Mouse (Mus musculus) hematopoietic stem cell, adult 5-6 weeks (primary cell): ENCODE measurements around the gene Trpv5. TPM values are rescaled to one million over a fixed set of nuclear protein-coding genes. Genes with fewer than 3 reads are reported as not detected.

Experiments used
- ATAC-seq, 2 experiments: fragments of 125-278 bp in 1 of 2; replicated peaks in 1 of 2; 2 replicates each; pipeline ENCODE4 v1.8.0; 2016 to 2017; ENCODE audit warnings: inconsistent platforms in 2 of 2, mild to moderate bottlenecking in 2 of 2, moderate number of reproducible peaks in 2 of 2, low read depth in 1 of 2, moderate TSS enrichment in 1 of 2; ENCODE audit not compliant: low FRiP score in 2 of 2, poor library complexity in 2 of 2, severe bottlenecking in 2 of 2, insufficient read depth in 1 of 2, low TSS enrichment in 1 of 2
- total RNA-seq: library from RNA; stranded (forward); fragments of 172-1452, 232-1000 nt; gene quantifications from 2 replicates; pipeline ENCODE4 v1.2.3, GENCODE M21; 2017

The Trpv5 gene
- total RNA-seq, 1 experiment from 2014 or later: not detected

DNA sequence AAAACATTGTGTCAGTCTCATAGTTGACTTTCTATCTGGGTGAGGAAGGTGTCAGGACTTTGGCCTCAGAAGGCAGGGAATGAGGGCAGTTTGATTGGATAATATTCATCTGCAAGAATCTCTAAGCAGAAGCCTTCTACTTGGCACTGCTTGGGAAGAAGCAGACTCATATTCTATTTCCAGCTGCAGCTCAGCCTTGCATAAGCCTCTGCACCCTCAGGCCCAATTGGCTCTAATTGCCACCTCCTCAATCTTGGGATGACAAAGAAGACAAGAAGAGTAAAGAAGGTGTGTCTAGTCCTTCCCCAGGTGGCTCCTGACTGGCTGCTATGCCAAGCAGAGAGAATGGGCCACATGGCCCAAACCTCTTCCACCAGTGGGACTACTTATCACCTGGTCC, 33.9 kb downstream of the Trpv5 start:
- no peak for ATAC-seq

DNA sequence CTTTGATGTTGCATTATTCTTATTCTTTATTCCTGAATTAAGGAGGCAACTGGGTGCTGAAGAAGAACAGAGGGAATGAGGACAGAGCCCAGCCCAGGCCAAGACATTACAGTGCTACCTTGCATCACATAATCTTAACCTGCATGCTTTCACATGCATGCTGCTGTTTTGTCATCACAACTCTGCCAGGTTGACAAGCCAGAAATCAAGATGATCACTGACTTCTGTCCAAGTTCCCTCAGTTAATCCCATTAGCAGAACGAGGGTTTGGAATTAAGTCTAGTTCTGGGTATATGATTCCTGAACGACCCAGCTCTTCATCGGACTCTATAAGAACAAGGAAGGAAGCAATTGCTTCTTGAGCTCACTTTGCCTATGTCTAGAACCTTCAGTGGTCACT, 34.3 kb downstream of the Trpv5 start:
- no peak for ATAC-seq

DNA sequence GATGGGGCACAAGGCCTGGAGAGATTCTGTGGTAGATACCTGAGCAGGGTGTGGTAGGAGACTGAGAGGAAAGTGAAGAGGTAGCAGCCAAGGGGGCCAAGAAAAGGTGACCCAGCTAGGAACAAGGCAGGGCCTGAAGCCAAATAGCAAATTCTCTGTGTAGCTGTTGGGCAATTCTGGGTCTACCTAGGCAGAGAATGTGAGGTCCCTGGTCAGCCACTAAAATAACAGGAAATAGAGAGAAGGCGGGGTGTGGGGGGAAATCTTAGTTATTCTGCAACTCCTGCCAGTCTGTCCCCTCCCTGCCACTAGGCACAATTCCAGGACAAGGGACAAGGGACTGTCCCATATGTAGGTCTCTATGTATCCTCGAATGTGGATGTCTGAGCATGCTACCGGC, 37.3 kb downstream of the Trpv5 start:
- ATAC-seq: peak; percentile 31 to 40; a peak in 2 of 4 replicates

DNA sequence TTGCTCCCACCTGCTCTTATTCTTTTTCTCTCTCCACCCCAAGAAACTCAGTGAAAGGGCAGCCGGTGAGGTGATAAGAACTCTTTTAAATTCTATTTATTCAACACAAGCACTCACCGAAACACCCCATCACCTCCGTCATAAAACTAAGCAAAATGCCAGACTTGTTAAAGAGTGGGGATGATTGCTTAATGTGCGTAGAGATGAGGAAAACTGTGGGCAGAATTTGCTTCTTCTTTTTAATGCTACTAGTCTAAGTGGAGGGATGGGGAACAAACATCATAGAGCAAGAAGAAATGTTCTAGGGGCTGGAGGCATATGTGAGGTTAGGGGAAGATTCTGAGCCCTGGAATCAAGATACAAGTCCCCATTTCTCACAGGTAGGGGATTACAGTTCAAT, 37.8 kb downstream of the Trpv5 start:
- ATAC-seq: no peak; a peak in 2 of 4 replicates

DNA sequence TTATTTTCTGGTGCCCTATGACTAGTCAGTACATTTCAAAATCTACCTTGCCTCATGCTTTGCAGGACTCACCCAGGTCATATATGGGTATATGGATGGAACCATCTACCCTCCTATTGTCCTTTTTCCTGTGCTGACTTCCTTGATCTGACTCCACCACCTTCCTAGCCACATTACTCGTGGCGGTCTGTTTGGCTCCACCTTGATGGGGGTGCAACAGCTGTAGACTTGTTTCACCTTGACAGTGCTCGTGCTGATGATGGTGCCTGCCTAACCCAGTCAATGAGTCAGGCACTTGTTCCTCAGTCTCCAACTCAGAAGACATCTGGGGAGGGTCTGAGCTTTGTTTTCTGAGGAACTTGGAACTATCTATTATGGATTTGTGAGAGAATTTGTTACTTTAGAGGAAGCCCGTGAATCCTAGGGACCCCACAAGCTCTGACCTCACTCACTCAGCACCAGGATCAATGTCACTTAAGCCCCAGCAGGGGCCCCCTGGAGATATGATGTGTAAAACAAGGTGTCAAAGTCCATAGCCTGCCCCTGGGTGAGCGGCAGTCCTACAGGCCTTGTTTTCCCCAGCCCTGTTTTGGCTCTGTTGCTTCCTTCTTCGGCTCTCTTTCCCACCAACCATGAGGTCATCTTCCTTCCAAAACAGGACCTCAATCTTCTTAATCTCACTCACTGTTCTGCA, 39.2 kb downstream of the Trpv5 start:
- ATAC-seq: no peak

DNA sequence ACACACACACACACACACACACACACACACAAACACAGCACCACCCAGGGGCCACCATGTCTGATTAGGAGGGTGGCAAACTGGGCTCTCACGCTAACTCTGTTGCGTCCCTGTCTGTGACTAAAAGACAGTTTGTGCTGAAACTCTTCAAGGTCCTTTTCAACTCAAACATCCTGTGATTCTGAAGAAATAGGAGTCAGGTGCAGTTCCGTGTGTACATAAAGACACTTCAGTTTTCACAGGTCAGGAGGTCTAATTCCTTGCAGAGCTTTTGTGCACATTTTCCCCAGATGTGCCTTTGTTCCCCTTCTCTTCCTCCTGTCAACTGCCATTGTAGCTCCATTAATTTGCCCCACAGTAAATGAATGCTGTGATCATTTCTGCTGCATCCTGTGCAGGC, 40.1 kb downstream of the Trpv5 start:
- no peak for ATAC-seq

DNA sequence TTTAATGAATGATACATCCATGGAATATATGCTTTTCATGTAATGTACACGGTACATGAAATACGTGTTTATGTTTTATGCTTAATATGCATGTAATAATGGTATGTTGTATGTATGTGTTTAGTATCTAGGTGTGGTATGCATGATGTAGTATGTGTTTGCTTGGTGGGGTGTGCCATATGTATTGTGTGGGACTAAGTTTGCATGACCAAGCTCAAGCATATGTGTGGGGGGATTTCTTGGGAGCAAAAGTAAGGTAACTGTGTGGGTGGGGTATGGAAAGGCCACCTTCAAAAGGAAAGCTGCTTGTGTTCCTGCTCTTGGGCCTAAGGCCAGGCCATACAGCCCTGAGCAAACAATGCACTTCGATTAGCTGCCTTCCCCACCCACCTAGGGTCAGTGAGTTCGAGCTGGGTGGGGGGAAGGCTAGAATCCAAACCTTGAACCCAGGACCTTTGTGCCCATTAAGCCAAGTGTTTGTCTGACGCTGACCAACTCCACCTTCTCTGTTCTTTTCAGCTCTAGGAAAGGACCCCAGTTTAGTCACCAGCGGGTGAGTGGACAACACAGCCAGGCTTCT, 42.6 kb downstream of the Trpv5 start:
- no peak for ATAC-seq

DNA sequence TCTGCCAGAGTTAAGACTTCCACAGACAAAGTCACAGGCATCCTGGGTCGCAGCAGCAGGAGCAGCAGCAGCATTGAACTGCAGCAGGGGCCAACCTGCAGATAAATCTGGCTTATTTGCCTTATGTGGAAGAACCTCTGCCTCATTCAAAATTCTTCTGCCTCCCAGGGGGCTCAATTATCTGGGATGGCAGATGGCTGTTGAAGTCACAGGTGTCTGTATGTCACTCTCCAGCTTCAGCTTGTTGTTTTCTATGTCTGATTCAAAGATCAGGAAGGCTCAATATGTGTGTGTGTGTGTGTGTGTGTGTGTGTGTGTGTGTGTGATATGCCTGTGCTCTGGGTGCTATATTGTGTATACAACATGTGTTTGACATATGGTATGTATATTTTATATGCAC, 43.2 kb downstream of the Trpv5 start:
- no peak for ATAC-seq

DNA sequence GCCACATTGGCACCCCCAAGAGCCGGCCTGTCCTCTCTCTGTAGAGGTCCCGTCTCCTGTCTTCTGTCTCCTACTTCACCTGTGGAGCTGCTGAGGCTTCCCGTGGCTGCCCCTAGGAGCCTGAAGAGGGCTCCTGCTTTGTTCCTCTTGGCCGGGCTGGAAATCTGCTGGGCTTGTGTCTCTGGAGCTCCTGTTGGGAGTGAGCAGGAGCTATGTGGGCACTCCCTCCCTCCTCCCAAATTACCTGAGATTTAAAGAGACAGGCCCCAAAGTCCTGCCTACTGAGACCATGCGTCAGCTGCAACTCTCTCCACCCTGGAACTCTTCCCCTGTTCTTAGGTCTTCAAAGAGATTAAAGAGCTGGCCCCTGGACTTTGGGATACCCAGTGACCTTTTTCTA, 44.4 kb downstream of the Trpv5 start, which contains the start of gene Trpv6:
TSS of gene Trpv6 (minus strand) at position 228 of the 400 bp plus-strand sequence.
- no peak for ATAC-seq

DNA sequence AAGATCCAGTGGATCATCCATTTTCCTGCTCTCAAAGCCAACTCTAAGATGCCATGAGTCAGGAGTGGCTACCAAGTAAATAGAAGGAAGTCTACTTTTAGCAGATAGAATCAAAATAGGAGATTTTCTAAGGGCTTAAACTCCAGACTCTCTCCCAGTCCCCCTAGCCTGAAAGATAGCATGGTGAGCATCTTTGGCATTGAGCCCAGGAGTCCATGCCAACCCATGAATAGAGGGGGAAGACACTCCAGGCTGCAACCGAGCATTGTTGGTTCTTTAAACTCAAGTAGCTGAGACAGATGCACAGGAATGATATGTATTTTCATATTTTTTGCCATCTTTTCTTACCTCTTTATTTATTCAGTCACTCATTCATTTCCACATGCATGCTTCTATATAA, 45.4 kb downstream of the Trpv5 start:
- ATAC-seq: no peak

DNA sequence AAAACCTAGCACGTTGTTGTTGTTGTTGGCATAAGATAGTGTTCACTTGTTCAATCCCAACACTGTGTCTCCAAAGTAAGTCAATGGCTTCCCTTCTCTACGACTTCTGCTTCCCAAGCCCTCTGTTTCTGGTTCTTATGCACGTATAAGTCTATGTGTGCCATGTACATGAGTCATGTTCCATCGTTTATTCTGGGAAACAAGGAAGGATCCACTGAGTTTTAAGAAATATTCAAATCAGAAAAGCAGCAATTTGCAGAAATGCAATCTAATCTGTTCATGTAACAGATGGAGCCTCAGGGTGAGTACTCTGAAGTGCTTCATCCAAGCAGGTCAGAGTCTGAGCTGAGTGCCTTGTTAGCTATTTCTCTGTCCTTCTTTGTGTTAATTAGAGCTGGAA, 49.0 kb downstream of the Trpv5 start:
- ATAC-seq: no peak

DNA sequence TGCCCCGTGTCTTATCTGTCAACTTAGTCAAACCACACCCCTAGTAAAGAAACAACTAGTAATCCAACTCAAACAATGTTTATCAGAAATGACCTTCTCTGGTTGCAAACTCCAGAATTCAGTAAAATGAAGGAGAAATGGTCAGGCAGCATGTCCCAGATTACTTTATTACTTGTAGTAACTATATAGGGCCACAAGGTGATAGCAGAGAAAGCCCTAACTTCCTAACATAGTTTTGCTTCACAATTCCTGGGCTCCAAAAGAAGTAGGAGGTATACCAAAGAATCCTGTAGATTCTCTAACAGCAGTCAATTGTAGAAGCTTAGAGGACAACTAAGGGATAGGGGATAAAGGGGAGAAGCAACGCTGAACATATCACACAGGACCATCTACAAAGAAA, 49.8 kb downstream of the Trpv5 start:
- no peak for ATAC-seq

DNA sequence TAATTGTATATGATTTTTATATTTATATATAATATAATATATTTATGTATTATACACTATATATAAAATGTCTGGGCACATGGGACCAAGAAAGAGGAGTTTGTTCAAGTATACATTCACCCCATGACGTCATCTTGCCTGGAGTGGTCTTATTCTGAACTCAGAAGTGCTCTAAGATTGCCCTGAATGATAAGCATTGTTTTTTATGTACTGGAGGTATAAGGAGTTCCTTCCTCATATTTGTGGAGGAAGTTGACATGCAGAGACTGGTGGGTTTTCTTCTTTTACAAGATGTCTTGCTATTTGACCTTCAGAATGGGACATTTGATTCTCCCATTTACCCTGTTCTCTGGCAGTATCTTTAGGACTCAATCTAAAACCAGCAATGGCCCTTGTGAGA, 52.4 kb downstream of the Trpv5 start:
- peak in 1 of 2 experiments; percentile 65; a peak in 1 of 4 replicates for ATAC-seq

DNA sequence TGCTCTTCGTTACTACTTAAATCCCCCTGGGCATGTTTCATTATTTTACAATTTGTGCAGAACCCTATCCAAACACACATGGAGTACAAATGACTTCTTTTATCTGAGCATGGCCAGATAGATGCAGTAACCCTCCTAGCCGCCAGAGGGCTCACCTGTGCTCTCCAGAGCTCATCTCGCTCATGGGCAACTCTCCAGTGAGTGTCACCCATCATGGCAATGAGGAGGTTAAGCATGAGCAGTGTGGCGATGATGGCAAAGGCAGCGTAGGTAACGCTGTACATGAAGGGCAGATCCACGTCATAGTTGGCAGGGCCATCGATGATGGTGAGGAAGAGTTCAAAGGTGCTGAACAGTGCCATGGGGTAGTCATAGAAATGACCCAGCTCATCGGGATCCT, 57.9 kb downstream of the Trpv5 start:
- ATAC-seq: peak; percentile 50 to 54; a peak in 2 of 4 replicates

DNA sequence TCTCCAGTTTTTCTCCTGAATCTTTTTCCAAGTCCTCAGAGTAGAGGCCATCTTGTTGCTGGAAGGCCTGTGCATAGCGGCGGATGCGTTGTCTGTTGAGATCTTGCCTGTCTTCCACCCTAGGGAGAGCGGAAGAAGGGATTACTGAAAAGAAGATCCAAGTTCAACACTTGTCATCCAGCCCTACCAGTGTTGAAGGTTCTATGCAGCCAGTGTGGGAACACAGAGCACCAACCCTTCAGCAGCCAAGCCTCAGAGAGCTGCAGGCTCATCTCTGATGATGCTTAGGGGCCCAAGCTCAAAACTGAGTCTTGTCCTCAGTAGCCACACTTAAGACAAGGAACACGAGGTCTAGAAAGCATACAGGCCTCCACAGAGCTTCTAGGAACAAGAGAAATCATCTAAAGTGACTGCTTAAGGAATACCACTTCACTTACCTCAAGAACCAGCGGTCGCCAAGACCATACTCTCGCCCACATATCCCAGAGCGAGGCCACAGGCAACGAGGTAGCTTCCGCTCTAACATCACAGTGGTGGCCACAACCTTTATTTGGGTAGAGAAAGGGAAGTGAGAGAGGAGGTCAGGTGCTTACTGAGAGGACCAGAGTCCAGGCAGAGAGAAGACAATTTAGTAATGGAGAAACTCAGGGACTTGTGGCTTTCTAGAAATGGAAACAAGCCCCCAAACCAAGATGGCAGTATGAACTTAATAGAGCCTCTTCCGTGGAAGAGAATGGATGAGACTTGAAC, 59.2 kb downstream of the Trpv5 start:
- no peak for ATAC-seq

DNA sequence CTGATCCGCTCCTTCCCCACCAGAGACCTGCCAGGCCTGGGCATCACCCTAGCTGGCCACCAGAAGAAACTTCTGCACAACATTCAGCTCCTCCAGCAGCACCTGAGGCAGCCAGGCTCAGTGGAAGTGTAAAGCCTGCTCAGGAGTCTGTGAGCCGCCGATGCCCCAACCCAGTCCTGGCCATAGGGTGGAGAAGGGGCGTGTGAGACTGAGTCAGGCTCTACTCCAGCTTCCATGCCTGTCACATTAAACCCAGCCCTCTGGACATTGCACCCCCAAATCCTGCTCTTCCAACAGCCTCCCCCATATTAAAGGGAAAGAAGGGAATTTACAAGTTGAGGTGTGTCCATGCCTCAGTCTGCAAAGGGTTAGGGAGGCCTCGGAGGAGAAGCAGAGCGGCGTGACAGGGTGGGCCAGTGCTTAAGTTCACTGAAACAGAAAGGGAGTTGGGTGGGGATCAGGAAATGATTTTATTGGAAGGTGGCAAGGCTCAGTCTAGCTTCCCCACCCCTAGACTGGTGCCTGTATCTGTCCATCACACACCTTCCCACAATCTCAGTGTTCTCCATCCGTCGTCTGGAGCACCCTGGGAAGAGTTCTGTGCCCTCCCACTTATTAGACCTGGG, 60.3 kb downstream of the Trpv5 start:
- no peak for ATAC-seq

DNA sequence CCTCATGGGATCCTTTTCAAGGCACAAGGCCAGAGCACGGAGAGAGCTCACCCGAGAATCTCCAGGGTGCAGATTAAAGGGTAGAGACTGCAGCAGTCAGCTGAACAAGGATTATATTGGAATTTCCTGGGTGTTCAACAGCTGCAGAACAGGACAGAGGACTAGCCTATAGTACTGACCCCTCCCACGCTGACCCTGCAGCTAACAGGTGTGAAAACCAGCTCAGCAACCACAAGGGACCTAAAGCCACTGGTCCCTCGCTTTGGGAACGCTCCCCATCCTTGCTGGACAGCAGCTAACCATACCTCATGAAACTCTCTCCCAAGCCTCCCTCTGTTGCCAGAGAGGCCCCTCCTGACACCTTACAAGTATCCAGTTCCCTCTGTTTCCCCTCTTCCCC, 72.9 kb downstream of the Trpv5 start:
- ATAC-seq: no peak

DNA sequence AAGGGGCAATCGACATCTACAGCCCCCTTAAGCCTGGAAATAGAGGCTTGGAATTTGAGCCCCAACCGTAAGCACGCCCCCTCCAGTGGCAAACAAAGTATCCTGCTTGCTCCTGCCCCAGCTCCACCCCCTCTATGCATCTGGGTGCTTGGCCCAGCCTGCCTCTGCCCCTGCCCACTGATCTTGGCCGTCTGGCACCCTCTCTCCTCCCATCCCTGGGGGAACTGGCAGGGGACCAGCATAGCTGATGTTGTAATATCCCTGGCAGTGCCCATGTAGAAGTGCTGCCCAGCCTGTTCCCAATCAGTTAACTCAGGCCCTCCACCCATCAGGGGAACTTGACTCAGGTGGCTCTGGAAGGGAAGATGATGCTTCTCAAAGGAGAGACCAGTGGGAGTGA, 74.4 kb downstream of the Trpv5 start:
- ATAC-seq: peak; percentile 23 to 33; a peak in 2 of 4 replicates
